Mouse (Mus musculus) stomach, embryonic 15.5 days (tissue): ENCODE measurements around the gene Ilkap. TPM values are rescaled to one million over a fixed set of nuclear protein-coding genes. Genes with fewer than 3 reads are reported as not detected.

Source experiments
- ATAC-seq: fragments of 200-750 bp; cut with Nextera tagmentation; 2 replicates; pipeline ENCODE4 v1.8.0; 2017; ENCODE audit warnings: low read depth, moderate number of reproducible peaks, moderate TSS enrichment; ENCODE audit not compliant: insufficient read depth, low FRiP score
- H3K27ac ChIP-seq: fragments of 300-500 bp; sonication (generic); 2 replicates; pipeline ENCODE4 v1.5.1; 2015; ENCODE audit warnings: mild to moderate bottlenecking, inconsistent platforms
- H3K27me3 ChIP-seq: fragments of 300-500 bp; sonication (generic); replicated peaks from 2 replicates; pipeline ENCODE4 v1.6.1; 2015; ENCODE audit warnings: inconsistent platforms
- H3K36me3 ChIP-seq: fragments of 300-500 bp; sonication (generic); 2 replicates; pipeline ENCODE4 v1.6.1; 2015; ENCODE audit warnings: inconsistent platforms
- H3K4me1 ChIP-seq: fragments of 300-500 bp; sonication (generic); 2 replicates; pipeline ENCODE4 v1.6.1; 2015; ENCODE audit warnings: inconsistent platforms
- H3K4me2 ChIP-seq: fragments of 300-500 bp; sonication (generic); 2 replicates; pipeline ENCODE4 v1.6.1; 2015; ENCODE audit warnings: mild to moderate bottlenecking, inconsistent platforms
- H3K4me3 ChIP-seq: fragments of 300-500 bp; sonication (generic); replicated peaks from 2 replicates; pipeline ENCODE4 v1.5.1; 2015; ENCODE audit warnings: inconsistent platforms
- H3K9ac ChIP-seq: fragments of 300-500 bp; sonication (generic); 2 replicates; pipeline ENCODE4 v1.6.1; 2015; ENCODE audit warnings: inconsistent platforms
- H3K9me3 ChIP-seq: fragments of 300-500 bp; sonication (generic); 2 replicates; pipeline ENCODE4 v1.6.1; 2016; ENCODE audit warnings: inconsistent platforms
- WGBS: fragments of 180-500 bp; shearing (Covaris S2); methylation state at CpG from one replicate; pipeline ENCODE4 v1.1.7; 2015; 5-methylcytosine and 5-hydroxymethylcytosine counted together
- polyA plus RNA-seq: library from polyadenylated mRNA; unstranded; fragments of >200 nt; fragmentation: Nextera tagmentation; extraction: Ambion mirVana; gene quantifications from 2 replicates; pipeline ENCODE4 v1.2.1, GENCODE M21; 2015

Gene Ilkap
- polyA plus RNA-seq, 1 experiment from 2014 or later = 119 TPM

DNA sequence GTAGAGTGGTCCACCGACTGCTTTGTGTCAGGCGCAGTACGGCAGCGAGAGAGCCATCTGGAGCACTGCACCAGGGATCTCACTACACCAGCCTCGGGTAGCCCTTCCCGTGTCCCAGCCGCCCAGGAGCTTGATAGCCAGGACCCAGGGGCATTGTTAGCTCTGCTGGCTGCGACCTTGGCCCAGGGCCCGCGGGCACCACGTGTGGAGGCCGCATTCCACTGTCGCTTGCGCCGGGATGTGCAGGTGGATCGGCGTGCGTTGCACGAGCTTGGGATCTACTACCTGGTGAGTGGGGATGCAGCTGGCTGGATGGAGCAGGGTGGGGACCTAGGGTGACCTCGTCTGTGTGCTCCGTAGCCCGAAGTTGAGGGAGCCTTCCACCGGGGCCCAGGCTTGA lies 28.6 kb downstream of the Ilkap start:
- H3K36me3 ChIP-seq = peaks cover 43% of the 10 kb centered on the region
- peaks cover 6% of the 10 kb centered on the region; the same call in 1 of the 2 replicates for H3K4me1 ChIP-seq
- H3K27ac ChIP-seq = peak overlapping the region; percentile 26; the same call in 1 of the 2 replicates
- H3K9ac ChIP-seq = no peak overlapping the region
- ATAC-seq = no peak
- H3K4me2 ChIP-seq = no peak overlapping the region
- H3K4me3 ChIP-seq = no peak overlapping the region
- no peaks in the 10 kb centered on the region for H3K9me3 ChIP-seq
- 80% methylated on average over 23 of the region's 23 CpGs for WGBS
- no peaks in the 10 kb centered on the region for H3K27me3 ChIP-seq

DNA sequence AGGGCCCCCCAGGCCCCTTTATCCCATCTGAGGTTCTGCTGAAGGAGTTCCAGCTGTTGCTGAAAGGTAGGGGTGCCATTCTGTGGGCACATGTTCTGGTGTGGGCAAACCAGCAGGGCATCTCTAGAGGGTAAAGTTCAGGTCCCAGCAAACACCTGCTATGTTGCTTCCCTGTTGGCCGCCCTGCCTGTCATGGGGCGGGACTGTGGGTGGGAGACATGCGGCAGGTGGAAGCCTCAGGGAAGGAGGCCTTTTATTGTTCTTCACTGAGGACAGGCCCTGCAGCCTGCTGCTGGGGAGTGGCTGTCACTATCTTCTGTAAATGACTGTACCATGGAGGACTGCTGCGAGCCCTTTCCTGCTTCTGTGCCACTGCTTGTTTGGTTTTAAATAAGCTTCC lies 29.2 kb downstream of the Ilkap start:
- 45% methylated on average over 4 of the region's 4 CpGs for WGBS
- no peak overlapping the region for H3K4me3 ChIP-seq
- peaks cover 37% of the 10 kb centered on the region for H3K36me3 ChIP-seq
- H3K4me1 ChIP-seq = peaks cover 6% of the 10 kb centered on the region; the same call in 1 of the 2 replicates
- H3K4me2 ChIP-seq = no peak overlapping the region
- ATAC-seq = no peak
- H3K27ac ChIP-seq = no peak overlapping the region
- H3K9me3 ChIP-seq = no peaks in the 10 kb centered on the region
- H3K9ac ChIP-seq = 0 out of 2 replicates have a peak overlapping the region, but pooled peaks have one; percentile 9
- no peaks in the 10 kb centered on the region for H3K27me3 ChIP-seq

DNA sequence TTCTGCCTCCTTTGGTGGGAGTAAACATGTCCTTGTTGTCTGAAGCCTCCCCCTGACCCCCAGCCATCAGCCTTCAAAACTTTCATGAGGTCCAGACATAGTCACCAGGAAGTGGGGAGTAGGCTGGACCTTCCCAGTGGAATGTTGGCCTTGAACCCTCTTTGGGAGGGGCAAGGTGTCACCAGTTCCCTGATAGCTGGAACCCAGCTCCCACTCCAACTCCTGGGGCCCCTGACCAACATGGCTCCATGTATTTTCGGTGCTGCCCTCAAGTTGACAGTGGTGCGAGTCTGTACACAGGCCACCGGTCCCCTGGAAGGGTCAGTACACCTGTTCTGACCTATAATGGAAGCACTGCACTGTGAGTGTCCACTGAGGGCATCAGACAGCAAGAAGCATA lies 31.3 kb downstream of the Ilkap start:
- no peak overlapping the region for H3K4me2 ChIP-seq
- 96% methylated on average over 3 of the region's 3 CpGs for WGBS

DNA sequence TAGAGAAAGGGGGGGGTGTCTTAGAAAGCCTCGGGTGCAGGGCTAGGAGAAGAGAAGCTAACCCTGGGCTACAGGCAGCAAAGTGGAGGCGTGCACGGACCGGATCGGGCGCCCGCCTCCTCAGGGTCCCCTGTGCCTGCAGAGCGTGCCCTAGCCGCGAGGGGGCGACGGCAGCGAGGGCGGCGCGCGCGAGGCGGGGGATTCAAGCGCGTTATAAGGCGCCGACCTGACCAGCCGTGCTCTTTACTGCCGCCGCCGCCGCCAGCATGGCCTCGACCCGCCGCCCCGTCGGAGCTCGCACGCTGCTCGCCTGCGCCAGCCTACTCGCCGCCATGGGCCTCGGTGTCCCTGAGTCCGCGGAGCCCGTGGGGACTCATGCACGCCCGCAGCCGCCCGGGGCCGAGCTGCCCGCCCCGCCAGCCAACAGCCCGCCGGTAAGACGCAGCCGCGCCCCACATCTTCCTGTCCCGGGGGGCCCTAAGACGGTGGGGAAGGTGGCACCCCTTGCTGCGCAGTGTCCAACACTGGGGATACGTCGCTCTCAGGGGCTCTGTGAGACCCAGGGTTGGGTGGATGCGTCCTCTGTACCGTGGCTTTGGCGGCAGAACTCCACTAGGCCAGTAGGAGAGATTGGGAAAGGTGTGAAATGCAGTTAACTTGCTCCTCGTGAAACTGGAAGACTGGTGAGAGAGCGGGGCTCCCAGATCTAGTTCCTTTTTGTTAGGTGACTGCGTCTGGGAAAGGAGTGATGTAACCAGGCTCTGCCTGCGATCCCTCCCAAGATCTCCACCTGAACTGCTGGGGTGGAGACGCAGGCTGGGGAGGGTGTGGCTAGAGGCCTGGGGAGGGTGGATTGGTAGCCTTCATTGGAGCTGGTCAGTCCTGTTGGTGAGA lies 32.2 kb downstream of the Ilkap start, which contains the start of gene Erfe:
Gene Erfe (plus strand): TSS at position 216 of the 894 bp plus-strand sequence.
- peak within 1 kb of the TSS; percentile 1; the same call in 1 of the 2 replicates for H3K27ac ChIP-seq
- under 1% methylated on average over 67 of the region's 68 CpGs for WGBS
- ATAC-seq = peak; percentile 79

More for the DNA sequence above, 31.3 kb downstream of the Ilkap start:
- Histone ChIP-seq H3K4me1 (peaks cover 6% of the 10 kb centered on the region; the same call in 1 of the 2 replicates), H3K36me3 (peaks cover 19% of the 10 kb centered on the region), H3K27ac (no peak overlapping the region), H3K9ac (no peak overlapping the region), H3K4me3 (no peak overlapping the region), H3K9me3 (no peaks in the 10 kb centered on the region), H3K27me3 (no peaks in the 10 kb centered on the region)
- ATAC-seq = no peak

GRCm38 (mm10) chr1:91365816-91366214 lies 32.8 kb downstream of the Ilkap start:
- no peak for ATAC-seq

More for the DNA sequence above, 32.2 kb downstream of the Ilkap start, which contains the start of gene Erfe:
- Histone ChIP-seq H3K4me2 (peak within 1 kb of the TSS; percentile 92), H3K9ac (peak within 1 kb of the TSS; percentile 45), H3K4me1 (peaks cover 6% of the 10 kb centered on the region; the same call in 1 of the 2 replicates), H3K9me3 (no peaks in the 10 kb centered on the region), H3K4me3 (peak within 1 kb of the TSS; percentile 48), H3K36me3 (peaks cover 10% of the 10 kb centered on the region), H3K27me3 (no peaks in the 10 kb centered on the region)

DNA sequence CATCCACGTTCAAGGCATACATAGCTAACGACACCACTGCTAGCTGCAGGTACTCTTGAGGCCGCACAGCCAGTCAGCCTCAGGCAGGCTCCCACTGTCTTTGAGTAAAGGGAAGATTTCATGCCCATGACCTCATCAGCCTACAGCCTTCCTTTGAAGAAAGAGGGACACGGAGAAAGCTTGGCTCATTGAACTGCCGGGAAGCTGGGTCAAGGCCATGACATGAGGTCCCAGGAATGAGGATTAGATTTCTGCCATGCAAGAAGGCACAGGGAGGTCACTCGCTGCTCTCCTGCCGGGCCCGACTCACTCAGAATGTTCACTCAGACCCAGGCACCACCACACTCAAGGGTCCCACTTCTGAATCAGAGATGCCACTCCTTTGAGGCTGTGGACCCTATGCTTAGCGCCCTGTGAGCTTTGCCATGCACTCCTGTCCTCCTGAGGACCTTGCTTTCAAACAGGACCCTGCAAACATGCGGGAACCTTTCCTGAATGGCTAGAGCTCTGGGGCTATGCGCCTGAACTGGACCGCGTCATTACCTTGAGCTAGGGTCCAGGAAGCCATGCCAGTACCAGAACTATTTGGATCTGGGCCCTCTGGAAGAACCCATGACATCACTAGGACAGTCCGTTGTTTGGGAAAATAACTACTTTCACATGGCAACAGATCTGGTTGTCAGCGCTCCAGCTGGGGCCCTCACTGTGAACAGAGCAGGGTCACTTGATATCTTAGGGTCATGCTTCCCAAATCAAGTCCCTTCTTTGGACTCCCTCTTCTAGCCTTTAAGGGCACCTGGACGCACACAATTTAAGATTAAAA lies 33.6 kb downstream of the Ilkap start:
- no peaks in the 10 kb centered on the region for H3K9me3 ChIP-seq
- no peak overlapping the region for H3K9ac ChIP-seq
- peaks cover 5% of the 10 kb centered on the region; the same call in 1 of the 2 replicates for H3K36me3 ChIP-seq
- no peak overlapping the region for H3K27ac ChIP-seq
- H3K4me1 ChIP-seq = peaks cover 6% of the 10 kb centered on the region; the same call in 1 of the 2 replicates
- H3K4me3 ChIP-seq = no peak overlapping the region
- 92% methylated on average over 16 of the region's 16 CpGs for WGBS
- no peaks in the 10 kb centered on the region for H3K27me3 ChIP-seq
- no peak overlapping the region for H3K4me2 ChIP-seq
- no peak for ATAC-seq

More at GRCm38 (mm10) chr1:91365816-91366214, 32.8 kb downstream of the Ilkap start:
- 0 out of 2 replicates have a peak overlapping the region, but pooled peaks have one; percentile 45 for H3K9ac ChIP-seq
- H3K4me3 ChIP-seq = peak overlapping the region; percentile 48
- H3K27me3 ChIP-seq = no peaks in the 10 kb centered on the region
- H3K4me1 ChIP-seq = peaks cover 6% of the 10 kb centered on the region; the same call in 1 of the 2 replicates
- H3K4me2 ChIP-seq = peak overlapping the region; percentile 92
- H3K9me3 ChIP-seq = no peaks in the 10 kb centered on the region
- H3K36me3 ChIP-seq = peaks cover 7% of the 10 kb centered on the region; the same call in 1 of the 2 replicates
- WGBS = 28% methylated on average over 8 of the region's 8 CpGs
- H3K27ac ChIP-seq = no peak overlapping the region

DNA sequence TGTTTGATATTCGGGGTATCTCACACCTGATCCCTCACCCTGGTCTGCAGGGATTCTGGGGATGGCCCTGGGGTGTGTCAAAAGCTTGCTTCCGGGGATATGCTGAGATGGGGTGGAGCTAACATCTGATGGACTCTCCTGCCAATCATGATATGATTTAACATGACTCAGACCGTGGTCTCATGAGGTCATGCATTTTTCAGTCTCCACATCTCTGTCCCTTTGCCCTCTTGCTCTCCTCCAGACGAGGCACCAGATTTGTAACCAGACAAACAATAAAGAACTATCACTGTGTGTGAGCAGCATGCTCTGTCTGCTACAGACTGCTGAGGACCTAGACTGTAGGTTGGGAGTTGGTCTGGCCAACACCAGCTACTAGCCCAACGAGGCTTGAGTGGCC lies 36.5 kb downstream of the Ilkap start:
- no peak overlapping the region for H3K9ac ChIP-seq
- H3K4me3 ChIP-seq = no peak overlapping the region
- H3K36me3 ChIP-seq = no peaks in the 10 kb centered on the region
- H3K27ac ChIP-seq = no peak overlapping the region
- no peak for ATAC-seq
- H3K4me2 ChIP-seq = no peak overlapping the region
- WGBS = 75% methylated on average over 5 of the region's 5 CpGs
- no peaks in the 10 kb centered on the region for H3K9me3 ChIP-seq
- no peaks in the 10 kb centered on the region for H3K27me3 ChIP-seq
- H3K4me1 ChIP-seq = peaks cover 6% of the 10 kb centered on the region; the same call in 1 of the 2 replicates

- Histone ChIP-seq H3K9ac (no peak overlapping the region), H3K36me3 (no peaks in the 10 kb centered on the region), H3K9me3 (no peaks in the 10 kb centered on the region), H3K27ac (no peak overlapping the region), H3K4me2 (no peak overlapping the region), H3K4me1 (no peaks in the 10 kb centered on the region), H3K27me3 (no peaks in the 10 kb centered on the region), H3K4me3 (no peak overlapping the region)
- 76% methylated on average over 11 of the region's 11 CpGs for WGBS
- ATAC-seq = no peak
Measured at GRCm38 (mm10) chr1:91356105-91356504, 42.5 kb downstream of the Ilkap start.

DNA sequence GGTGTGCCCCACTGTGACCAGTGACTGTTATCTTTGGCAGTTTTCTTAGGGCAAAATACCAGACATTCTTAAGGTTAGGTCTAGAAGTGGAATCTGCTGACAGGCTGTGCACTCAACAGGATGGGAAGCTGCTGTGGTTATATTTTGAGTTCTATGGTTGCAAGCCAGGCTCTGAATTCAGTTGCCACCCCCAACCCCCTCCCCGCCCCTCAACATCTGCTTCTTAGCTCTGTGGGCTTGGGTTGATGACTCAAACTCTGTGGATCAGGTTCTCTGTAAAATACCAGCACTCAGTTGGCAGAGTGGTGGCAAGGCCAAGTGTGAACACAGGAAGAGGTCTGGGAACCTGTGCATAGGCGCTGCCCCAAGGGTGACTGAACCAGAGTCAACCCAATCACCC lies 46.3 kb downstream of the Ilkap start:
- no peak overlapping the region for H3K9ac ChIP-seq
- no peaks in the 10 kb centered on the region for H3K36me3 ChIP-seq
- WGBS = 84% methylated on average over 2 of the region's 2 CpGs
- no peak overlapping the region for H3K4me2 ChIP-seq
- no peaks in the 10 kb centered on the region for H3K27me3 ChIP-seq
- no peak for ATAC-seq
- H3K4me1 ChIP-seq = no peaks in the 10 kb centered on the region
- no peak overlapping the region for H3K27ac ChIP-seq
- H3K9me3 ChIP-seq = no peaks in the 10 kb centered on the region
- H3K4me3 ChIP-seq = no peak overlapping the region

DNA sequence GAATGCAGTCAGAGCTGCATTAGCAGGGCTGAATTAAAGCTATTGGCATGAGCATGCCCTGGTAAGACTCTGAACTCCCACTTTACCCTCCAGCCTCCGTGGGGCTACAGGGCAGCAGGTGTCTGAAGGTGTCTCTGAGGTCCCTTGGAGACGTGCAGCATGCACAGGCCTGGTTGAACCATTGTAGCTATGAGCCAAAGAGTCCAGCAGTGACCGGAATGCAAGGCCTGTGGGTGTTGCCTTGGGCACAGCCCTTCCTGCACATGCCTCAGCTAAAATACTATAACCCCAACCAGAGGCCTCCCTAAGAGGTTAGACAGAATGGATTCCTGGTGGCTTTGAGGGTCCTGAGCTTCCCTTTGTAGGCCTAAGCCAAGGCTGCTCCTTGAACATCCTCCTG lies 47.4 kb downstream of the Ilkap start:
- Histone ChIP-seq H3K27ac (no peak overlapping the region), H3K36me3 (no peaks in the 10 kb centered on the region), H3K4me2 (no peak overlapping the region), H3K27me3 (peaks cover 6% of the 10 kb centered on the region), H3K9ac (no peak overlapping the region), H3K4me1 (no peaks in the 10 kb centered on the region), H3K9me3 (no peaks in the 10 kb centered on the region), H3K4me3 (no peak overlapping the region)
- no peak for ATAC-seq
- WGBS = 73% methylated on average over 3 of the region's 3 CpGs

- 47% methylated on average over 4 of the region's 4 CpGs for WGBS
- no peak within 1 kb of the TSS for H3K4me2 ChIP-seq
- no peak for ATAC-seq
Measured at GRCm38 (mm10) chr1:91350841-91351240, 47.8 kb downstream of the Ilkap start, which contains the start of gene Klhl30. Klhl30 (plus strand) TSS chr1:91351016.

More at GRCm38 (mm10) chr1:91350841-91351240, 47.8 kb downstream of the Ilkap start, which contains the start of gene Klhl30:
- Histone ChIP-seq H3K4me3 (no peak within 1 kb of the TSS), H3K9ac (no peak within 1 kb of the TSS), H3K9me3 (no peaks in the 10 kb centered on the region), H3K4me1 (no peaks in the 10 kb centered on the region), H3K27me3 (peaks cover 10% of the 10 kb centered on the region), H3K27ac (no peak within 1 kb of the TSS), H3K36me3 (no peaks in the 10 kb centered on the region)
